Mouse (Mus musculus): Measurements from ENCODE around the gene Kpna2.

- no peak for TF ChIP-seq FLI1 (IDR thresholded peaks at IDR 0.05; ENCODE audit: low read length)
- no peak for TF ChIP-seq GATA1 (IDR thresholded peaks at IDR 0.05; ENCODE audit: borderline replicate concordance, low read length)
Measured at GRCm38 (mm10) chr11:107005538-107005937, 6.2 kb upstream of the Kpna2 start.

Data from megakaryocyte, embryonic 14.5 days (primary cell).